Mouse (Mus musculus) heart, postnatal 0 days (tissue): Measurements from ENCODE around the gene Cfap57.

Experiments
- CTCF ChIP-seq: IDR thresholded peaks from 2 replicates; pipeline ENCODE4 v1.5.1; 2016; ENCODE audit warnings: antibody characterized with exemption, control low read depth, low read depth
- EP300 ChIP-seq: IDR thresholded peaks from 2 replicates; pipeline ENCODE4 v1.6.1; 2016; ENCODE audit warnings: antibody characterized with exemption, low read depth

DNA sequence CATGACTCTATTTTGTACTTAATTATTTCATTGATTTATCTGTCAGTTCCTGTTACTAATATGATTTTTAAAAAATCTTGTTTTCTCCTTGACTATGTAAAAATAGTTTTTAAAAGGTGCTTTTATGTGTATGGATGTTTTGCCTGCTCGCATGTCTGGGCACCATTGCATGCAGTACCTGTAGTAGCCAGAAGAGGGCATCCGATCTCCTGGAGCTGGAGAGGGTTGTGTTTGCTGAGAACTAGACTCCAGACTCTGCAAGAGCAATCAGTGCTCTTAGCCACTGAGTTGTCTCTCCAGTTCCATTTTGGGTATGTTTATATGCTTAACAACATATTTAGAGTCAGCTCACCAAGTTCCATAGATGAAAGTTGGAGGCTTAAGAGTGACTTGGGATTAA lies 24.7 kb upstream of the Cfap57 start:
- TF ChIP-seq CTCF (peak; percentile 80), EP300 (no peak)
